Mouse (Mus musculus): ENCODE measurements around the gene Gm904.
"Not testable (repeated sequence)": the region's sequence is repeated elsewhere in the genome, so short reads cannot be mapped to it uniquely, and the experiment has no call there.

Gm904 gene

GRCm38 (mm10) chr13:50642928-50643327, at the start of gene Gm904:
Gene Gm904 (plus strand): TSS chr13:50643228.
- not testable (repeated sequence) for DNase-seq (ENCODE audit: low spot score in 2 of 2)

- not testable (repeated sequence) for DNase-seq (ENCODE audit: low spot score in 2 of 2)
These were observed 5.7 kb downstream of the Gm904 start for GRCm38 (mm10) chr13:50648771-50649170.
